Mouse (Mus musculus) kidney, adult 2 months (tissue): Measurements from ENCODE around the gene Pecam1. TPM values are rescaled to one million over a fixed set of nuclear protein-coding genes. Genes with fewer than 3 reads are reported as not detected.

Experiments
- DNase-seq: peaks from one replicate; pipeline ENCODE4 v3.0.0; 2021
- H3K27ac ChIP-seq: fragments of 200-500 bp; 2 replicates; pipeline ENCODE4 v1.5.1; 2012; ENCODE audit warnings: low read depth, low read length, control low read depth, inconsistent platforms; ENCODE audit not compliant: insufficient read depth
- H3K27me3 ChIP-seq: fragments of 200-500 bp; replicated peaks from 2 replicates; pipeline ENCODE4 v1.6.1; 2012; ENCODE audit warnings: mild to moderate bottlenecking, moderate library complexity, low read length, inconsistent platforms; ENCODE audit not compliant: control insufficient read depth, insufficient read depth
- H3K36me3 ChIP-seq: fragments of 200-500 bp; 2 replicates; pipeline ENCODE4 v1.6.1; 2012; ENCODE audit warnings: mild to moderate bottlenecking, moderate library complexity, low read length, inconsistent platforms; ENCODE audit not compliant: control insufficient read depth, insufficient read depth
- H3K4me1 ChIP-seq: fragments of 200-500 bp; 2 replicates; pipeline ENCODE4 v1.6.1; 2011; ENCODE audit warnings: low read length; ENCODE audit not compliant: control insufficient read depth, insufficient read depth
- H3K4me3 ChIP-seq: fragments of 200-500 bp; 2 replicates; pipeline ENCODE4 v1.5.1; 2011; ENCODE audit warnings: mild to moderate bottlenecking, low read depth, low read length, control low read depth; ENCODE audit not compliant: insufficient read depth
- CTCF ChIP-seq: fragments of 200-500 bp; conservative IDR thresholded peaks from 2 replicates; pipeline ENCODE4 v1.5.1; 2011; ENCODE audit warnings: low read depth, mild to moderate bottlenecking, control low read depth, low read length, moderate library complexity, mixed read lengths; ENCODE audit not compliant: insufficient read depth, insufficient read length
- POLR2A ChIP-seq: fragments of 200-500 bp; IDR thresholded peaks from one replicate; pipeline ENCODE4 v1.6.1; 2011; ENCODE audit warnings: low read depth, low read length, control low read depth
- WGBS: fragments of 180-500 bp; shearing (Covaris S2); methylation state at CpG from one replicate; pipeline ENCODE4 v1.1.7; 2018; 5-methylcytosine and 5-hydroxymethylcytosine counted together
- polyA plus RNA-seq: library from polyadenylated mRNA; depleted of rRNA; stranded (reverse); fragments of >200 nt; gene quantifications from 2 replicates; pipeline ENCODE4 v1.2.3, GENCODE M21; 2012

The Pecam1 gene
- polyA plus RNA-seq, 1 experiment = 60.4 TPM

- no peaks in the 10 kb centered on the region for H3K4me1 ChIP-seq
- TF ChIP-seq CTCF (no peak), POLR2A (no peak)
- H3K27me3 ChIP-seq = no peaks in the 10 kb centered on the region
- no peak for DNase-seq
- H3K27ac ChIP-seq = peak overlapping the region; percentile 34; the same call in 1 of the 2 replicates
- 93% methylated on average over 2 of the region's 2 CpGs for WGBS
- no peak overlapping the region for H3K4me3 ChIP-seq
- no peaks in the 10 kb centered on the region for H3K36me3 ChIP-seq
Measured at GRCm38 (mm10) chr11:106665841-106666240, 84.6 kb downstream of the Pecam1 start.

DNA sequence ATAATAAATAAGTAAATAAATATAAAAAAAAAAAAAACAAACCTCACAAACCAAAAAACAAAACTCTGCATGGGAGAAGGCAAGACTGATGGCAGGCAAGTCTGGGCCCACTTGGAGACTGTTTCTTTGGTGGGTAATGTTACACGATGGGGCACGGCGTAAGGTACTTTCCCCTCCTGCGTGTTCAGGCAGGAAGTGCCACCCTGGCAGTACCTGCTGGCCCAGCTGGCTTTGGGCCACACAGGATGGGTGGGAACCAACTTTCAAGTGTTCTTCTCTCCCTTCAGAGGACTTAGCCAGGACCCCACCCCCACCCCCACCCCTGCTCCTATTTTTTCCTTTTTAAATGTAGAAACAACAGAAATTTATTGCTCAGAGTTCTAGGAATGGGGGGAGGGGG, 85.1 kb downstream of the Pecam1 start:
- WGBS = 69% methylated on average over 4 of the region's 4 CpGs
- no peaks in the 10 kb centered on the region for H3K27me3 ChIP-seq
- DNase-seq = peak; percentile 54
- TF ChIP-seq CTCF (no peak), POLR2A (no peak)
- no peak overlapping the region for H3K27ac ChIP-seq
- no peaks in the 10 kb centered on the region for H3K36me3 ChIP-seq
- no peak overlapping the region for H3K4me3 ChIP-seq
- 0 out of 2 replicates have a peak, but pooled peaks cover under 1% of the 10 kb centered on the region for H3K4me1 ChIP-seq

DNA sequence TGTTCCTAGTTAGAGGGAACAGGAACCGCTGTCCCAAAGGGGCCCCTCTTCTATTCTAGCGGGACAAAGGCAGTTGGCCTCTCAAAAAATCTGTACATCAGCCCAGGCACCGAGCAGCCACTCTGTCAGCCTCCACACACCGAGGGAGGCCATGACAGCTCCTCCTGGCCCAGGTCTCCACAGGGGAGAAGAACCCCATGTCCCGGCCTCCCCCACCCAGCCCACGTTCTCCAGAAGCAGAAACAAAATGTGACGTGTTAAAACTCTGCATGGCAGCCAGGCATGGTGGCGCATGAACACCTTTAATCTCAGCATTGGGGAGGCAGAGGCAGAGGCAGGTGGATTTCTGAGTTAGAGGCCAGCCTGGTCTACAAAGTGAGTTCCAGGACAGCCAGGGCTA, 85.7 kb downstream of the Pecam1 start:
- Histone ChIP-seq H3K27me3 (no peaks in the 10 kb centered on the region), H3K4me3 (no peak overlapping the region), H3K4me1 (0 out of 2 replicates have a peak, but pooled peaks cover 3% of the 10 kb centered on the region), H3K27ac (no peak overlapping the region), H3K36me3 (no peaks in the 10 kb centered on the region)
- no peak for DNase-seq
- TF ChIP-seq CTCF (no peak), POLR2A (no peak)
- 77% methylated on average over 8 of the region's 8 CpGs for WGBS

GRCm38 (mm10) chr11:106663838-106664237, 86.6 kb downstream of the Pecam1 start:
- H3K36me3 ChIP-seq = no peaks in the 10 kb centered on the region
- no peak overlapping the region for H3K4me3 ChIP-seq
- H3K4me1 ChIP-seq = 0 out of 2 replicates have a peak, but pooled peaks cover 7% of the 10 kb centered on the region
- WGBS = 70% methylated on average over 6 of the region's 6 CpGs
- peak overlapping the region; percentile 34; the same call in 1 of the 2 replicates for H3K27ac ChIP-seq
- TF ChIP-seq POLR2A (no peak), CTCF (no peak)
- H3K27me3 ChIP-seq = no peaks in the 10 kb centered on the region
- DNase-seq = no peak

DNA sequence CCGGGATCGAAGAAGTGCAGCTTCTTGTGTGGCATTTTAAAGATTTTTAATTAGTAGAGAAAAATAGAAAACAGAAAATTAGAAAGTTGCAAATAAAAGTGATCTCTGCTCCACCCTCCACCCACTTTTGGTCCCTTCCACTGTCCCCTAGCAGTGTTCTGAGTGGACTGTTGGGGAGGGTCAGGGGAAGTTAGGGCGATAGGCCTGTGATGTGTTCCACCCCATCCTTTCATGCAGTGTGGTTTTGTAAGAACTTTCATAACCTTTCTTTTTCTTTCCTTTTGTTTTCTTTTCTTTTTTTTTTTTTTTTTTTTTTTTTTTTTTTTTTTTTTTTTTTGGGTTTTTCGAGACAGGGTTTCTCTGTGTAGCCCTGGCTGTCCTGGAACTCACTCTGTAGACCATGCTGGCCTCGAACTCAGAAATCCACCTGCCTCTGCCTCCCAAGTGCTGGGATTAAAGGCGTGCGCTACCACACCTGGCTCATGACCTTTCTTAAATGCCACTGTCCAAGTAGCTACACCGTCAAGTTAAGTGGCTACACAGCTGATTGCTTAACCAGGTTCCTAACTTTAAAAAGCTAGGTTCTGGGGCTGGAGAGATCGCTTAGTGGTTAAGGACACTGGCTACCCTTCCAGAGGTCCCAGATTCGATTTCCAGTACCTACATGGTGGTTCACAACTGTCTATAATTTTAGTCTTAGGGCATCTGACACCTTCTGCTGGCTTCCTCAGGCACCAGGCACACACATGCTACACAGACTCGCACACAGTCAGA, 87.6 kb downstream of the Pecam1 start:
- no peak overlapping the region for H3K27ac ChIP-seq
- no peaks in the 10 kb centered on the region for H3K36me3 ChIP-seq
- no peak for DNase-seq
- H3K27me3 ChIP-seq = no peaks in the 10 kb centered on the region
- no peak overlapping the region for H3K4me3 ChIP-seq
- peaks cover 13% of the 10 kb centered on the region for H3K4me1 ChIP-seq
- 88% methylated on average over 10 of the region's 11 CpGs for WGBS
- no peak for TF ChIP-seq CTCF
- TF ChIP-seq POLR2A = no peak

GRCm38 (mm10) chr11:106660453-106661081, 89.9 kb downstream of the Pecam1 start:
- H3K27ac ChIP-seq = peak overlapping the region; percentile 76
- no peak overlapping the region for H3K4me3 ChIP-seq
- no peaks in the 10 kb centered on the region for H3K36me3 ChIP-seq
- TF ChIP-seq POLR2A = no peak
- no peak for TF ChIP-seq CTCF
- DNase-seq = peak; percentile 63
- H3K4me1 ChIP-seq = peaks cover 13% of the 10 kb centered on the region
- 63% methylated on average over 13 of the region's 13 CpGs for WGBS
- no peaks in the 10 kb centered on the region for H3K27me3 ChIP-seq
